ENCODE assay signal across 20 mouse cellular contexts in genomic region chr3:37037979-37038378, GRCm38 (mm10). TPM values are rescaled to one million over a fixed set of nuclear protein-coding genes. Genes with fewer than 3 reads are reported as not detected.
DNase-seq lines count a peak whose midpoint lies in the region; ATAC-seq and TF ChIP-seq lines count a peak whose summit lies in the region.
"Had no signal": no experiment of that assay in that cellular context is flagged by ENCODE, and none has a peak within 500 bp of the region (broad histone marks: within the 10 kb centered on the region; RNA-seq: fewer than 3 reads in every experiment).

No protein-coding gene starts in this region.

- TF ChIP-seq CTCF in MEL (IDR thresholded peaks at IDR 0.05 in 2 of 3, conservative IDR thresholded peaks at IDR 0.05 in 1 of 3; ENCODE audit: control insufficient read depth in 1 of 3, insufficient read depth in 1 of 3, low read depth in 2 of 3, low read length in 3 of 3, poor library complexity in 1 of 3, severe bottlenecking in 1 of 3): no peak; a peak in 1 of 6 replicates

- no peak overlapping the region for H3K27ac ChIP-seq in MEL (ENCODE audit: control insufficient read depth, low read depth, low read length)
- no peak overlapping the region for H3K27ac ChIP-seq in forebrain, embryonic 14.5 days (ENCODE audit: low read depth, low read length)
- H3K27ac ChIP-seq: embryonic facial prominence, embryonic 10.5 days; forebrain, embryonic 13.5 days; hindbrain, embryonic 15.5 days had no signal

- 82% methylated on average over 2 of the region's 2 CpGs for WGBS in forebrain, embryonic 14.5 days

- TF ChIP-seq RAD21 in MEL (IDR thresholded peaks at IDR 0.05; ENCODE audit: low read depth, low read length): no peak

- no peak for TF ChIP-seq EP300 in MEL (IDR thresholded peaks at IDR 0.05; ENCODE audit: low read depth in 1 of 2, low read length in 2 of 2)

- H3K79me2 ChIP-seq in MEL (ENCODE audit: control insufficient read depth, insufficient read depth, low read length, poor library complexity): no peaks in the 10 kb centered on the region

- DNase-seq in A20 (ENCODE audit: low read depth, low spot score) (peak; percentile 17), MEL (ENCODE audit: low read depth, low spot score) (peak; percentile 23)
- DNase-seq in thymus, postnatal 25 days: no peak
- no peak for DNase-seq in forebrain, embryonic 14.5 days (ENCODE audit: low spot score)
- DNase-seq in heart, adult 9 months (ENCODE audit: low spot score in 2 of 2): no peak
- DNase-seq: adrenal gland, postnatal 10 days; cerebellum, adult 11-12 months; cerebellum, adult 9-10 months; cerebellum, postnatal 25 days; gastrocnemius, postnatal 36 days; heart, adult 18-20 months had no signal

- peaks cover 0 to 4% of the 10 kb centered on the region in 2 experiments; a peak in 2 of 4 replicates for H3K36me3 ChIP-seq in MEL (ENCODE audit: control insufficient read depth in 1 of 2, insufficient read depth in 2 of 2, low read length in 2 of 2)
- H3K36me3 ChIP-seq in forebrain, embryonic 14.5 days (ENCODE audit: control insufficient read depth, insufficient read depth, low read length): peaks cover 40% of the 10 kb centered on the region

- 0 out of 2 replicates have a peak, but pooled peaks have one; percentile 32 for ATAC-seq in common myeloid progenitor, adult 5-6 weeks (replicated peaks; ENCODE audit: low read depth, poor library complexity, severe bottlenecking)
- no peak for ATAC-seq in forebrain, embryonic 14.5 days
- ATAC-seq: forebrain, embryonic 13.5 days; intestine, postnatal 0 days had no signal

- no peak overlapping the region for H3K9ac ChIP-seq in MEL (ENCODE audit: control insufficient read depth, low read depth, low read length, poor library complexity, severe bottlenecking)
- H3K9ac ChIP-seq in forebrain, embryonic 14.5 days (ENCODE audit: low read length): no peak overlapping the region
- H3K9ac ChIP-seq: forebrain, embryonic 13.5 days; heart, embryonic 12.5 days; hindbrain, embryonic 15.5 days had no signal

- H3K9me3 ChIP-seq in MEL (replicated peaks; ENCODE audit: insufficient read depth, low read length): no peaks in the 10 kb centered on the region
- H3K9me3 ChIP-seq in forebrain, embryonic 14.5 days (replicated peaks; ENCODE audit: control insufficient read depth, low read length): no peaks in the 10 kb centered on the region
- H3K9me3 ChIP-seq: embryonic facial prominence, embryonic 10.5 days; forebrain, embryonic 13.5 days; heart, embryonic 12.5 days; hindbrain, embryonic 15.5 days had no signal

- no peak overlapping the region for H3K4me2 ChIP-seq in forebrain, embryonic 14.5 days (ENCODE audit: low read length)
- H3K4me2 ChIP-seq: forebrain, embryonic 13.5 days; heart, embryonic 12.5 days; hindbrain, embryonic 15.5 days had no signal

- H3K4me3 ChIP-seq in MEL (ENCODE audit: control insufficient read depth in 1 of 2, insufficient read depth in 1 of 2, low read depth in 2 of 2, low read length in 2 of 2): no peak overlapping the region
- no peak overlapping the region for H3K4me3 ChIP-seq in forebrain, embryonic 14.5 days (ENCODE audit: low read depth, low read length)
- H3K4me3 ChIP-seq: embryonic facial prominence, embryonic 10.5 days; forebrain, embryonic 13.5 days; heart, embryonic 12.5 days; hindbrain, embryonic 15.5 days had no signal

- TF ChIP-seq POLR2A in MEL (IDR thresholded peaks at IDR 0.05; ENCODE audit: control insufficient read depth in 1 of 2, insufficient read depth in 1 of 2, low read depth in 1 of 2, low read length in 2 of 2, poor library complexity in 1 of 2): no peak

- no peaks in the 10 kb centered on the region for H3K27me3 ChIP-seq in MEL (ENCODE audit: control insufficient read depth in 1 of 2, insufficient read depth in 2 of 2, low read length in 2 of 2)
- H3K27me3 ChIP-seq in forebrain, embryonic 14.5 days (replicated peaks; ENCODE audit: control insufficient read depth, insufficient read depth, low read length): no peaks in the 10 kb centered on the region
- H3K27me3 ChIP-seq: forebrain, embryonic 13.5 days; heart, embryonic 12.5 days; hindbrain, embryonic 15.5 days had no signal

- no peaks in the 10 kb centered on the region for H3K4me1 ChIP-seq in MEL (ENCODE audit: control insufficient read depth in 1 of 2, insufficient read depth in 2 of 2, low read length in 2 of 2)
- no peaks in the 10 kb centered on the region for H3K4me1 ChIP-seq in forebrain, embryonic 14.5 days (ENCODE audit: control insufficient read depth, insufficient read depth, low read length)
- H3K4me1 ChIP-seq: embryonic facial prominence, embryonic 10.5 days; forebrain, embryonic 13.5 days; heart, embryonic 12.5 days; hindbrain, embryonic 15.5 days had no signal

TF ChIP-seq in MEL, 35 proteins besides CTCF, POLR2A, EP300 and RAD21:
- no peak for TF ChIP-seq JUND (IDR thresholded peaks at IDR 0.05; ENCODE audit: low read depth, low read length)
TF ChIP-seq in MEL: peak in this region for 0.

RNA-seq across cellular contexts. Expression of gene Adad1, which starts 25.3 kb away (rescaled TPM):
- total RNA-seq in MEL (2012; rRNA removed): not detected in 2 replicates
- not detected for polyA plus RNA-seq in MEL (2012; ENCODE audit: insufficient read depth in 1 of 2, insufficient read length in 2 of 2, low read depth in 1 of 2, low replicate concordance in 2 of 2, missing spikeins in 1 of 2)
- total RNA-seq in common myeloid progenitor, adult 5-6 weeks (2017): not detected in 2 replicates
- 0.11 and 0.43 TPM in 2 replicates for polyA plus RNA-seq in forebrain, embryonic 14.5 days (2014; fragmentation: Nextera tagmentation; extraction: Ambion mirVana)
- total RNA-seq: adrenal gland, postnatal 10 days; gastrocnemius, adult 8-10 months; gastrocnemius, postnatal 36 days; heart, adult 18-20 months; heart, postnatal 25 days had no signal
- polyA plus RNA-seq: C2C12 had no signal

Comparison
In these comparisons a context has a peak if more than half of its experiments do, and no peak if none do; other contexts are left out.
1. DNase-seq: peak in A20 (single experiment) and MEL (single experiment); none in thymus, postnatal 25 days (single experiment), forebrain, embryonic 14.5 days (single experiment) and heart, adult 9 months (0 of 2).